Mouse (Mus musculus): ENCODE measurements around the gene Fubp1.

Fubp1 gene

DNA sequence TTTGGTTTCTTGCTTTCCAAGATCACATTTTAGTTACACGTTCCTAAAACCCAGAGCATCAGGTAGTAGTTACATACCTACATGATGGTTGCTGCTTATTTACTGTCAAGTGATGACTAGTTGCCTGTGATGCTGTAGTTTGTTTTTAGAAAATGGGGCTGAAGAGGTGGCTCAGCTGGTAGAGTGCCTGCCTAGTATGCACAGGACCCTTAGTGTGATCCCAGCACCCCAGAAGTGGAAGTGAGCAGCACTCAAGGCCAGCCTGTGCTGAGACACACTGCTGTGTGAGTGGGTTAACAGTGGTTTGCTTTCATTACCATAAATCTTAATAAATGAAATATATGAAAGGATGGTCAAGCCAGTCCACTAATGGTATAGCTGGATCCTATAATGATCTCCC is 29.4 kb downstream of the Fubp1 start:
- DNase-seq: no peak

DNA sequence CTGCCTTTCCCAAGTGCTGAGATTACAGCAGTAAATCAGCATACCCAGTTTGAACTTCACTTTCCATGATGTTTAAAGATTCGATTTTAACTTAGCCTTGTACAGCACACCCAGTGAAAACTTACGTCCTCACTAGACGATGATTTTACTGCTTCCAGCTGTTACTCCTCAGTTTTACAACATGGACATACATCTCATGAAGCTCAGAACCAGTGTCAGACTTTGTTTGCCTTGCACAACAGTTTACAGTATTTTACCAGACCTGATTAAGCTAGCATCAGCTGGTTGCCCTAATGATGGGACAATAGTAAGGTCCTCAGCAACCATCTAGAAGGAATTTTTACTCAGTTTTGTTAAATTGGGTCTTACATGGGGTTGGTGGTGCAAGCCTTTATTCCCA is 30.9 kb downstream of the Fubp1 start:
- DNase-seq: no peak

DNA sequence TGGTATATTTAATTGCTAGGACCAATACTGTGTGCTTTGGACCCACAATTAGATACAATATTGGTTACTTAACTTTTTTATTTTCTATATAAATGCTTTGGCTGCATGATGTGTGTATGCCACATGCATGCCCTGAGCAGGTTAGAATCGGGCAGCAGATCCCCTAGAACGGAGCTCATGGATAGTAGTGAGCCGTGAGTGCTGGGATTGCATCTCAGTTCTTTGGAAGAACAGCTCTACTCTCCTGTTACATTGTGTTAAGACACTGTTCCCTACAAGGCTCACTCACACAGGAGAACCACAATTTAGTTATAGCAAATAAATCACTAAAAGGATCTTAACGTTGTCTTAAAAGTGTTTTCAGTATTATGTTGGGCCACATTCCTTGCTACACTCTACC is 33.1 kb downstream of the Fubp1 start:
- no peak for DNase-seq

DNA sequence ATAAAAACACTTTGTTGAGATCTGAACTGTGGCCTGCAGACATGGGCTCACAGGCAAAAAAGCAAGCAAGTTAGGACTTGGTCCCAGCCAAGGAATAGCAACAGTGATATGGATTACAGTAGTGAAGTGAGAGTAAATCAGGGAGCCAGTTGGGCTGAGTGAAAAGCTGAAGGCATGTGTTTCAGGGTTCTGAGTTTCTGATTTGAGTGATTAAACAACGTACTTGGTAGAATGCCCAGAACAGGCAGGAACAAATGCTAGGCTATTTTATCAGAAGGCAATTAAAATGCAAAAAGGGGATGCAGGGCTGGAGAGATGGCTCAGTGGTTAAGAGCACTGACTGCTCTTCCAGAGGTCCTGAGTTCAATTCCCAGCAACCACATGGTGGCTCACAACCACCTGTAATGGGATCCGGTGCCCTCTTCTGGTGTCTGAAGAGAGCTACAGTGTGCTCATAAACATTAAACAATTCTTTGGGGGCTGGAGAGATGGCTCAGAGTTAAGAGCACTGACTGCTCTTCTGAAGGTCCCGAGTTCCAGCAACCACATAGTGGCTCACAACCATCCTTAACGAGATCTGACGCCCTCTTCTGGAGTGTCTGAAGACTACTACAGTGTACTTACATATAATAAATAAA is 35.2 kb downstream of the Fubp1 start:
- DNase-seq: no peak

DNA sequence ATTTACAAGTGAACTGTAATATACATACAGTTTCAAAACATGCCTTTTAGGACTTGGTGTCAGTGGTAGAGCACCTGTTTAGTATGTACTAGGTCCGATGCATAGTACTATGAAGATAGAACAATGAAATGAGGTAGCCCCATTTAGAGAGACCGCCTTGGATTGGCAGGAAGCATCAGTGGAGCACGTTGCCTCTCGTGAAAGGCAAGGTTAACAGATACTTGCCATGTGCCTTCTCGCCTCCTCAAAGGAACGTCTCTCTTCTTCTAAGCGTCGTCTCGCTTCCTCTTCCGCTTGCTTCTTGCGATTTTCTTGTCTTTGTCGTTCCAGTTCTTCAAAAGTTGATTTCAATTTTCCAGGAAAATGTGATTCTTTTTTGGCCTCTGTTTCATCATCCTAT is 37.5 kb downstream of the Fubp1 start:
- DNase-seq: no peak

DNA sequence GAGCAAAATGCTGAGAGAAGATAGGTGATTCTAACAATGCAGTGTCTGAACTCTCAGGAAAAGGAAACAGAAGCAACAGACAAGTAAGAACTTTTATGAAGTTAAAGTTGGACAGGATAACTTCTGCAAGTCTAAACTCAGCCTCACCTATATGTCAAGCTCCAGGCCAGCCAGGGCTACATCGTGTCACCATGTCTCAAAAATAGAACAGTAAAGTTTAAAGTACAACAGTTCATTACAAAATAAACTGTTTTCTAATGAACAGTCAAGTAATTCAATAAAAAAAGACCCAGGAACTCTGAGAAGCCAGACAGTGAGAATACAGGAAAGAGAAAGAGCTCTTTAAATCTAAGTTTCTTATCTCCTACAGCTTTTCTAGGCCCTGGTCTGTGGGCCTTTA is 40.3 kb downstream of the Fubp1 start:
- no peak for DNase-seq

DNA sequence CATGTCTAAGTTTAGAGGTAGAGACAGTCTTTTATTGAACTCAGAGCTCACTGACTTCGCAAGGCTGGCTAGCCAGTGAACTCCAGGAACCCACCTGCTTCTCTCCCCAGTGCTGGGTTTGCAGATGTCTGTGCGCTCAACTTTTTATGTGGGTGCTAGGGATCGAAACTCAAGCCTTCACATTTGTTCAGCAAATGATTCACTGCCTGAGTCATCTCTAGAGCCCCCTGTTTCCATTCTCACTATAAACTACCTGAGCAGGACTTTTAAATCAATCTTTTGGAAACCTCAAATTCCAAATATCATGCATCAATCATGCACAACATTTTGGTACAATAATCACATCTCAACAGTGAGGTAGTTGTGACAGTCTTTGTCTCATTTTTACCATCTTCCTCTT is 47.3 kb downstream of the Fubp1 start:
- no peak for DNase-seq

DNA sequence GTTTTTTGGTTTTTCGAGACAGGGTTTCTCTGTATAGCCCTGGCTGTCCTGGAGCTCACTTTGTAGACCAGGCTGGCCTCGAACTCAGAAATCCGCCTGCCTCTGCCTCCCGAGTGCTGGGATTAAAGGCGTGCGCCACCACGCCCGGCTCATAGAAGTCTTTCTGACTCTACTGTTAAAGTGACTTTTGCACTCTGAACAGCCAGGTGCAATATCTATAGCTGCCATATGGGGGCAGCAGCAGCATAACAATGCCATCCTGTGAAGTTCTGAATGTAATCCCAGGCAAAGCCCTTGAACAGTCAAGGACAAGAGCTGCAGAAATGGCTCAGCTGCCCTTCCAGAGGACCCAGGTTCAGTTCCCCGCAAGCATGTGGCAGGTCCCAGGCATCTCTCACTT is 49.2 kb downstream of the Fubp1 start:
- DNase-seq: peak; percentile 49 to 59

DNA sequence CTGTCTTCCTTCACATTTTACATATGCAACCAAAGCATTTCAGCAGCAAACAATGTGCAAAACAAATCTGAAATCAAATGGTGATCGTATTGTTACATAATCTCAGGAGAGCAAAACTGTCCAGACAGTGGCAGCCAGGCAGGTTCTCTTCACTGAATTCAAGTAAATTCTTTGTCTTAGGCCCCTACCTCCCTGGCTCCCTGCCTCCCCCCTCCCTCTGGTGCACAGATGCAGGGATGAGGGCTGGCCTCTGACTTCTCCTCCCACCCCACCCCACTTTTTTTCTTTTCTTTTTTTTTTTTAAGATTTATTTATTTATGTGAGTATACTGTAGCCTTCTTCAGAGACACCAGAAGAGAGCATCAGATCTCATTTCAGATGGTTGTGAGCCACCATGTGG is 50.1 kb downstream of the Fubp1 start:
- DNase-seq: no peak

DNA sequence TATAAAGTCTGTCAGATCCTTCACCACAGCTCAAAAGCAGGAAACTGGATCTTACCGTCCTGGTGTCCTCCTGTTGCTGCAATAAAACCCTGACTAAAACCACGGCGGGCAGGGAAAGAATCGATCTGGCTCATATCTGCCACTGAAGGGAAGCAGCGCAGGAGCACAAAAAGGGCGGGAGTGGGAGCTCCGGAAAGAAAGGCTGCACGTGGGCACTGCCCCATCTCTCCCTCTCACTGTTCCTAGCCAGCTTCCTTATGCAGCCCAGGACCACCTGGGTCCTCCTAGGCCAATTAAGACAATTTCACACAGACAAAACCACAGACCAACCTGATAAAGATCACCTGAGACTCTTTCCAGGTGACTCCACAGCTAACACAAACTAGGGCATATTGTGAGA is 51.2 kb downstream of the Fubp1 start:
- DNase-seq: no peak

DNA sequence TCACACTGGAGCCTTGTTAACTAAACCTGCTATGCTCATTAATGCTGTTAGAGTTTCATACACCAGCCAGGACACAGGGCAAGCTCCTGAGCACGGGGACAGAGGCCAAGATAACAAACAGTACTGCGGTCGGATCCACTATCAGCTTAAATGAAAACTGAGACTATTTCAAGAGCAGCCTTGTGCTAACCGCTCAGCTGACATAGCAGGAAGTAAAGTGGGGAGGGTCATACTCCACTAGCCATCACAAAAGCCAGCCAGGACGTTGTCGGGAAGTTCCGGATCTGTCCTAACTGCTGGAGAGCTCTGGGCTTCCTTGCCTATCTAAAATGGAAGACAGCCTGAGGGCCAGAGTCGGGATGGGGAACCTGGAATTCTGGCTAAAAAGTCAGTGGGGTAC is 51.7 kb downstream of the Fubp1 start:
- no peak for DNase-seq

DNA sequence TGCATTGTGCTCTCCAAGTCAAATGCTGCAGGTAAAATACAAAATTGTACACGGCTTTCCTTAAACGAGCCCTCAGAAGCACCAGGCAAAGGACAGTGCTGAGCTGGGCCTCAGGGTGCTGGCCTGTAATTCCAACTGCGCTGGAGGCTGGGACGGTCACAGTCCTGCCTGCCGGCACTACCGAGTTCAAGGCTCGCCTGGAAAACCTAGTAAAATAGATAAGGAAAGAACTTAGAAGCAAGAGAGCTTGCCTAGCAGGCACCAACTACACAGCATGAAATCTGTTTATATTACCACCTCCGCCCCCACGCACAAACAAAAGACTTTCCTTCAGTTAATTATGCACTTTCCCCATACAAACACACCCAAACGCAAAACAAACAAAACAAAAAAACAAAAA is 54.2 kb downstream of the Fubp1 start:
- no peak for DNase-seq

DNA sequence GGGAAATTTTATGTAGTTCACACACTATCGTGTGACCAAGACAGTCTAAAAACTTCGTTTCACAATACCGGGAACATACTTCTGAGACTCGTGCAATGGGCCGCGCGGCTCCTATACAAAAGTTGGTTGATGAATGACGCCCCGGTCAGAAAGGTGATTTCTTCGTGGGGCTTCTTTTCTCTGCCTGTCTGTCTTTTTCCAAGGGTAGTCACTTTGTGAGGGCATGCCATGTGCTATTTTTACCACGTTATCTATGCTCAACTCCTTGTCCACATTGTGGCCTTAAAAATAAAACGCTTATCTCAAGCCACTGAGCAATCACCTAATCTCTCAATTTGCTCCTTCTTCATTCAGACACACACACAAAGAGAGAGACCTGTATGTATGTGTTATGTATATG is 54.6 kb downstream of the Fubp1 start:
- no peak for DNase-seq

DNA sequence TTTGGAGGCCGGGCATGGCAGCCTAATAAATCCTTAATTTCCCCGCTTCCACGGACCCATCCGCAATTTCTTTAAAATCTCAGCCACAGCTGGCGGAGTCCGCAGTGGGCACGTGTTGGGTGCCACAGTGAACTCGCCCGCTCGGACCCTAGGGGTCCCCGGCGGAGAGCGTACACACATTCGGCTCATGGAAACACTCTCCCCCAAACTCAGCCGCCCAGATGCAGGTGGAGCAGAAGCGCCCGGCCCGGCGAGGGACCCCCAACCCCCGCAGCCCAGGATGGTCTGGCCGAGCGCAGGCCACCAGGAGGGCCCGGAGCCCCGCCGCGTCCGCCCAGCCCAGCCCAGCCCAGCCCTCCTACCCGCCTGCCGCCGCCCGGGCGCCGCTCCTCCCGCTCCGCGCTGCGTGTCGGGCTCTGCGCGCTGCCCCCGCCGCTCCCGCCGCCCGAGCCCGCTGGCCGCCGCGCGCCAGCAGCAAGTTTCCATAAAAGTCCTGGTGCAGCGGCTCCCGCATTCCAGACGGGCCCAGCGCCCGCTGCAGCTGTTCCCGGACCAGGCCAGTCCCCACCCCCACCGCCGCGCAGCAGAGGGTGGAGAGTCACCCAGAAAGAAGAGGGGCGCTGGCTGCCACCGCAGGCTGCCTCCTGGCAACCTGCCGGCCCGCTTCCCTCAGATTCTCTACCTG is 55.3 kb downstream of the Fubp1 start:
- no peak for DNase-seq

DNA sequence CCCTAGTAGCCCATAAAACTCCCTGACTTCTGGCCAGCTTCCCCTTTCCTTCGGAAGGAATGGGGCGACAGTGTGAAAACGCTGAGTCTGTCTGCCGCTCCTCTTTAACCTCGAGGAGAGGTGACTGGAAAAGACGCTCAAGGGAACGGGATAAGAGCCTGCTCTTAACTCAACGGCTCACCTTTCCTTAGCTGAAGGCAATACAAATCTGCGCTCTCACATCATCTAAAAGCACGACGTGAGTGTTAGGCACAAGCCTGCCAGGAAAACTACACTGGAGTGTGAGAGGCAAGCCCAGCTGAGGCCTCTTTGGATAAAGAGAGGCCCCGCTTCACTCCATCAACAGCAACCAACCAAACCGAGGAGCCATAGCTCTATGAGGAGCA is 55.8 kb downstream of the Fubp1 start, which contains the start of gene Nexn:
TSS of gene Nexn (minus strand) at position 315 of the 386 bp plus-strand sequence.
- DNase-seq: no peak

DNA sequence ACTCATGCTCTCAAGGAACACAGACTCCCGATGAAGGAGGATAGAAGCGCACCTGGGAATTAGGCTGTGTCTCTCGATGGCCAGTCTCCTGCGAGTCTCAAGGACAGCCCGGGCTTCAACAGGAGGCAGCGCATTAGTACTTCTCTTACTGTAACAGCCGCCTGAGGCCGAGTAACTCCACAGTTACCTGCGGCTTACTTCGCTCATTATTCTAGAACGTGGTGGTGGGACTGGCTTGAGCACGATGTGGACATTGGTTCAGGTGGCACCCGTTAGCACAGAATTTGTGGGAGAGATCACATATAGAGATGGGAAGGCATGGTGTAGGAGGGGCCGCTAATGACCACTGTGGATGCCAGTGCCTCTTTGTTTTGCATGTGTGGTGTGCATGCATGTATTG is 57.9 kb downstream of the Fubp1 start:
- no peak for DNase-seq

DNA sequence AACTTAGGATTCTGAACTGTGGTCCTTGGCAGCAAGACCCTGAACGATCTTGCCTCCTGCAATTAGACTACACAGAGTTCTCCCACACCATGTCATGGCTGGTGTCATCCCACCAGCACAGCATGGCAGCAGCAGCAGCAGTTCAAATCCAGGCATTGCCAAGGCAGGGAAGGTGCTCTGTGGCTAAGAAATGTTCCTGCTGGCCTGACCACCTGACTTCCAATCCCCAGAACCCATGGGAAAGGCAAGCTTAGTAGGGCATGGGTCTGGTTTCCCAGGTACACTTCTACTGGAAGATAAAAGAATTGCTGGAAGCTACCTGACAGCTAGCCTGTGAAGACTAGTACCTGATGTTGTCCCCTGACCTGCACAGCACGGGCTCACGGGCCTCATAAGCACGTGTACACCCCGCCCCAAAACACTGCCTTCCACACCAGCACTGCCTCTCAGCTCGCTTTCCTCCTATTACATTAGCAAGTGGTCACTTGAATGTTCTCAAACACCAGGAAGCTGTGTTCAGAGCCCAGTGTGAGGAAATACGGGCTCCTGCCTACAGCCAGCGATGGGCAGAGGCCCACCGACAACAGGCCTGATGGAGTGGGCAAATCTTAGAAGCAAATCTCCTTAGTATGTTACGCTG is 61.0 kb downstream of the Fubp1 start:
- no peak for DNase-seq

DNA sequence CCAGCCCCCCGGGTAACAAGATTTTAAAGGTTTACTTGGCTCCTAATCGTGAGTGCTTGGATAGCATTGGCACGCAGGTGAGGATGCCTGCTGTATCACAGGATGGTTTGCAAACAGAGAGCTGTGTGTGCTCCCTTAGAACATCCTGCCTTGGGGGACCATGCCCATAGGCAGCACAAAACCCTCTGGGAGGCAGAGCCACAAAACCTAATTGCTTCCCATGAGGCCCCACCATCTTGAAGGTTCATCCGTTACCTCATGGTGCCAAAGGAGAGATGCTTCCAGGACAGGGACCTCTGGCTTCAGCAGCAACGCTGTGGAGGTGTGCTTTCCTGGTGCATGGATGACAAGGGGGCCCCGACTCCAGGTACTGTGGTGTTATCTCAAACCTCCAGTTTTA is 61.7 kb downstream of the Fubp1 start:
- no peak for DNase-seq

DNA sequence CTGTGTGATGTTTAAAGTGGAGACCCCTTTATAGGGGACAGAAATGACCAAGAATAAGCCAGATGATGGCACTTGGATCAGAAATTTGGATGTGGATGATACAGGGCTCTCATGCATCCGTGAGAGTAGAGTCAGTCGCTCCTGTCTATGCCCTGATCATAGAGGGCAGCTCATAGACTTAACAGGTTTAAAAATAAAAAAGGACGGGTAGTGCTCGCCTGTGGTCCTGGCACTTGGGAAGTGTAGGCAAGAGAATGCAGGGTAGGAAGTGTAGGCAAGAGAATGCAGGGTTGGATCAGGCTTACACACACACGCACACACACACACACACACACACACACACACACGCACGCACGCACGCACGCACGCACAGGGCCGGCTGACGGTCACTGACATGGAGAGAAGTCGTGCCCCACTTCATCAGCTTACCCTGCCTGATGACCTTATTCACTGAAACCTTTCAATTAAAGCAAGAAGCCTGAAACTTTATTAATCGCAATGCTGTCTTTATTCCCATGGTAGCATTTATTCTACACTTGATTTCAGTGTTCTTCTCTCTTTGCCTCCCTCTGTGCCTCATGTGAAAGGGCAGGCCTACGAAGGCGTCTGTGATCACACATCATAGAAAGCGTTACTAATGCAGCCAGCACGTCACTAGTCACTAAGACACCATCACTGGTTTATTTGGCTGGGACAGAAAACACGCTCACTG is 62.9 kb downstream of the Fubp1 start:
- DNase-seq: no peak

DNA sequence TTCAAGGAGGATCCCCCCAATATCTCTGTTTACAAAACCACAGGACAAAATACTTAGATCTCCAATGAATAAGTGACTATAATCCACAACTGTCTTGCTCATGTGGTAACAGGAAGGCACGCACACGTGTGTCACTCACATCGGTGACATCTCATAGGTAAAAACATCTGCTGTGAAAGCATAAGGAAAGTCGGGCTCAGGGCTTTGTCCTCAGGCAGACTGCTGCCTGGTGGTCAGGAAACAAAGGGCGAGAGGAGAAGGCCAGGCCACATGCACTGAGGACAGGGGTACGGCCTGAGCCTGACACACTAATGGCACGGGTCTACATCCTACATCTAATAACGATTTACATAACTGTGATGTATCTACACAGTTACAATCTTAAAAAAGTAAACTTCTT is 64.8 kb downstream of the Fubp1 start:
- no peak for DNase-seq

DNA sequence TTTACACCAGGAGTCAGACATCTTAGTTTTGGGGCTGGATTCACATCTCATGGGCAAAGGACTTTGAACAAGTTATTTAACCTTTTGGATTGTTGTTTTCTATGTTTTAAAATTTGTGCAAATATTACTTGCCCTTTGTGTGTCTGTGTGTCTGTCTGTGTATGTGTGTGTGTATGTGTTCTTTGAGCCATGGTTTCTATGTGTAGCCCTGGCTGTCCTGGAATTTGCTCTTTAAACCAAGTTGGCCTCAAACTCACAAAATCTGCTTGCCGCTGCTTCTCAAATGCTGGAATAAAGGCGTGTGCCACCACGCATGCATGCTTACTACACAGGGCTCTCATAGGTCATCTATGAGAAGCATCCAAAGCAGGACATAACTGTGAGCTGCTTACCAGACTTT is 66.7 kb downstream of the Fubp1 start:
- no peak for DNase-seq

DNA sequence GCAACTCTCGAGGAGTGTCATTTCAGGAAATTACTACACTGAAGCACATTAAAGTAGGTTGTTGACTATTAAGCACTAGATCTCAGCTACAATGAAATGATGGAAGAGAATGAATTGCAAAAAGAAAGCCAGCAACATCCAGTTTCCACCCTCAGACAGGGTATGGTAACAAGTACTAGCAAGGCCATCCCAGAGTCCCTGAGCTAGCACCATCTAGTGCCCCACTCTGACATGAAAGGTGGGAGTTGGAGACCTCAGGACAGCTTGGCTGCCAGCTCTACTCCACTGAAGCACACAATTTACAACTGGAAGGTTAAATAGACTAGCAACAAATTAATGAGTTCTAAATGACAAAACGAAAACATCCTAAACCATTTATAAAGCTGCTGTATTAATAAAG is 67.7 kb downstream of the Fubp1 start:
- DNase-seq: no peak

DNA sequence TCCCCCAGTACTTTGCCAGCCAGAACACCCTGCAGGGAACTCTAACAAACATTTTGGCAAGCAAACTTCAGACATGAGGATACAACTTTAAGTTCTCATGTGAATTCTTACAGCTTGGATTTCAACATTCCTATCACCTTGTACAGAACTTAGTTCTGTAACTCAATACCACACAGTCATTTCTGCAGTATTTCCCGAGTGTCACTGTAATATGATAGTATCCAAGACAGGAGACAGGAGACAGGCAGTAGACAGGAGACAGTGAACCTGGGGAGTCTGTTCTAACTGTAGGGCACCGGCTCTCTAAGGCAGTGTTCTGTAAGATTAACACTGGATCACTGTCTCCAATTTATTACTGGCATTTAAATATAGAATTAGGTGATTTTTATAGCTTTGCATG is 68.2 kb downstream of the Fubp1 start:
- DNase-seq: no peak

DNA sequence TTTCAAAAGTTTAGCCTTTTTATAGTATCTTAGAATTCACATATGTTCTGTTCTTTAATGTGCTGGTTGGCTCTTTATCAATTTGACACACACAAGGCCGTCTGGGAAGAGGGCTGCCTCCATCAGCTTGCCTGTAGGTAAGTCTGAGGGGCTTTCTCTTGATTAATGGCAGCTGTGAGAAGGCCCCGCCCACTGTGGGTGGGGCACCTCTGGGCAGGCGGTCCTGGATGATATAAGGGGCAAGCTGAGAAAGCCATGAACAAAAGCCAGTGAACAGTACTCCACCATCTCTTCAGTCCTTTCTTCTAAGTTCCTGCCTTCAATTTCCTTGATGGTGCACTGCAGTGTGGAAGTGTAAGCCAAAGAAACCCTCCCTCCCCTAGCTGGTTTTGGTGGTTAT is 71.9 kb downstream of the Fubp1 start:
- no peak for DNase-seq
